Mouse (Mus musculus): ENCODE results near the gene Trnau1ap. TPM values are rescaled to one million over a fixed set of nuclear protein-coding genes. Genes with fewer than 3 reads are reported as not detected.
A peak's percentile ranks its signal among the peaks of the same experiment; 100 is the strongest.

The Trnau1ap gene
- polyA plus RNA-seq, 1 experiment from 2014 or later = 73.1 TPM

DNA sequence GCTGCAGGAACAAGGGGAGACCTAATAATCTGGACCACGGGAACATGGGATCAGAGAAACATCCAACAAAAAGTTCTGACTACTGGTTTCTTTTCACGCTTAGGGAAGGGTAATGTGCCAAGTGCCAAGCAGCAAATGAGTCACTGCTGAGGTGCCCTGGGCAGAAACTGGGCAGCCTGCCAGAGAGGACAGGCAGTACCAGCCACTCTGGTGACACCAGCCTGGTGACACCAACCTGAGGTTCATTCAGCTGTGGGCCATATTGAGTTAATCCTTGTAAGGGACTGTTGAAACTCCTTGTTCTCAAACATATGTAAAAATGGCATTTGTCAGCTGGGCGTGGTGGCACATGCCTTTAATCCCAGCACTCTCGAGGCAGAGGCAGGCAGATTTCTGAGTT is 25.2 kb upstream of the Trnau1ap start:
- 93% methylated on average over 4 of the region's 4 CpGs for WGBS
- Histone ChIP-seq H3K4me3 (replicated peaks; ENCODE audit: low read length) (no peak overlapping the region), H3K9me3 (ENCODE audit: control insufficient read depth, low read length) (no peaks in the 10 kb centered on the region), H3K27me3 (ENCODE audit: control insufficient read depth, insufficient read depth, low read length) (no peaks in the 10 kb centered on the region), H3K36me3 (replicated peaks; ENCODE audit: control insufficient read depth, insufficient read depth) (peaks cover 50% of the 10 kb centered on the region), H3K4me2 (replicated peaks) (no peak overlapping the region), H3K27ac (no peak overlapping the region), H3K4me1 (replicated peaks; ENCODE audit: control insufficient read depth, insufficient read depth, low read length) (peaks cover 11% of the 10 kb centered on the region), H3K9ac (no peak overlapping the region)
- ATAC-seq (ENCODE audit: low FRiP score) (no peak), DNase-seq (ENCODE audit: low spot score) (no peak)

DNA sequence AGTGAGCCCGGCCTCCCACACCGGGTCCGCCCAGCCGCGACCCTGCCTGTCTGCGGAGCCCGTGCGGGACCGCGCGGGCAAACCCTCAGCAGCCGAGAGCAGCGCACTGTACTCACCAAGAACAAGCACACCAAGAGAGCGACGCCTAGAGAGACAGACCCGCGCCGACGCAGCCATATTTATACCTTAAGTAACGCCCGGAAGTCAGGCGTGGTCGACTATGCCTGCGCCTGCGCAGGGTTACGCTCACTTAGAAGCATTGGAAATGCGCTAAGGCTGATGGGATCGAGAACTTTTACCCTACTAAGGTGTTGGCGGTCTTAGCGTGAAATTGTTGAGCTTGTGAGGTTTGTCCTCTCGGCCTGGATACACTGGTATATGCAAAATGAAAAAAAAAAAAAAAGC is 24.1 kb upstream of the Trnau1ap start, which contains the start of gene Rcc1:
Rcc1 (minus strand) TSS at position 125 of the 405 bp plus-strand sequence.
- peaks cover 40% of the 10 kb centered on the region for H3K36me3 ChIP-seq (replicated peaks; ENCODE audit: control insufficient read depth, insufficient read depth)
- ATAC-seq (ENCODE audit: low FRiP score) (peak; percentile 93), DNase-seq (ENCODE audit: low spot score) (peak; percentile 90)
- no peaks in the 10 kb centered on the region for H3K27me3 ChIP-seq (ENCODE audit: control insufficient read depth, insufficient read depth, low read length)
- H3K27ac ChIP-seq = peak within 1 kb of the TSS; percentile 87
- peak within 1 kb of the TSS; percentile 61 for H3K4me3 ChIP-seq (replicated peaks; ENCODE audit: low read length)
- H3K9me3 ChIP-seq (ENCODE audit: control insufficient read depth, low read length) = no peaks in the 10 kb centered on the region
- under 1% methylated on average over 31 of the region's 31 CpGs for WGBS
- H3K4me1 ChIP-seq (replicated peaks; ENCODE audit: control insufficient read depth, insufficient read depth, low read length) = peaks cover 11% of the 10 kb centered on the region
- H3K4me2 ChIP-seq (replicated peaks) = peak within 1 kb of the TSS; percentile 72
- H3K9ac ChIP-seq = peak within 1 kb of the TSS; percentile 76

DNA sequence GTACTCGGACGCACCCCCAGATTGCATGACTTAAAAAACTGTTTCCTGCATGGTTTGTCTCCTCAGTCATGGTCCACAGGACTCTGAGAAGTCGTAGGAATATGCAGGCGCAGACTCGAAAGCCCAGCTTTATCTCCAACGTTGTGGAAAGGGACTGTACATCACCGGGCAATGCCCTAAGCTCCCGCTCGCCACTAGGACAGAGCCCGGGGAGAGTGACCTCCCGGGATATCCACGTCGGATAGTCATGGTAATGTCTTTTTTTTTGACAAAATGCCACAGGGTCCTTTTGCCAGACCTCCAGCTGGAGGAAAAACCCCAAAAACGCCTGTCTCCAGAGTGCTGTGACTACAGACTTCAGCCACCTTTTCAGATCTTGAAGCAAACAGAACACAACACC is 23.4 kb upstream of the Trnau1ap start:
- Histone ChIP-seq H3K4me1 (replicated peaks; ENCODE audit: control insufficient read depth, insufficient read depth, low read length) (peaks cover 11% of the 10 kb centered on the region), H3K9ac (peak overlapping the region; percentile 76), H3K27me3 (ENCODE audit: control insufficient read depth, insufficient read depth, low read length) (no peaks in the 10 kb centered on the region), H3K4me2 (replicated peaks) (peak overlapping the region; percentile 72), H3K36me3 (replicated peaks; ENCODE audit: control insufficient read depth, insufficient read depth) (peaks cover 33% of the 10 kb centered on the region), H3K27ac (peak overlapping the region; percentile 87), H3K9me3 (ENCODE audit: control insufficient read depth, low read length) (no peaks in the 10 kb centered on the region), H3K4me3 (replicated peaks; ENCODE audit: low read length) (peak overlapping the region; percentile 61)
- WGBS = 0% methylated on average over 14 of the region's 14 CpGs
- no peak for ATAC-seq (ENCODE audit: low FRiP score)
- no peak for DNase-seq (ENCODE audit: low spot score)

GRCm38 (mm10) chr4:132351401-132351800 is 22.1 kb upstream of the Trnau1ap start:
- no peak for ATAC-seq (ENCODE audit: low FRiP score)
- H3K9me3 ChIP-seq (ENCODE audit: control insufficient read depth, low read length) = no peaks in the 10 kb centered on the region
- H3K4me3 ChIP-seq (replicated peaks; ENCODE audit: low read length) = no peak overlapping the region
- DNase-seq (ENCODE audit: low spot score) = no peak
- H3K4me2 ChIP-seq (replicated peaks) = peak overlapping the region; percentile 72; the same call in 1 of the 2 replicates
- no peak overlapping the region for H3K27ac ChIP-seq
- no peak overlapping the region for H3K9ac ChIP-seq
- H3K4me1 ChIP-seq (replicated peaks; ENCODE audit: control insufficient read depth, insufficient read depth, low read length) = peaks cover 11% of the 10 kb centered on the region
- peaks cover 20% of the 10 kb centered on the region for H3K36me3 ChIP-seq (replicated peaks; ENCODE audit: control insufficient read depth, insufficient read depth)
- H3K27me3 ChIP-seq (ENCODE audit: control insufficient read depth, insufficient read depth, low read length) = no peaks in the 10 kb centered on the region
- WGBS = 55% methylated on average over 1 of the region's 1 CpGs

- DNase-seq (ENCODE audit: low spot score) (no peak), ATAC-seq (ENCODE audit: low FRiP score) (no peak)
- Histone ChIP-seq H3K4me3 (replicated peaks; ENCODE audit: low read length) (no peak overlapping the region), H3K4me2 (replicated peaks) (no peak overlapping the region), H3K27ac (no peak overlapping the region), H3K4me1 (replicated peaks; ENCODE audit: control insufficient read depth, insufficient read depth, low read length) (peaks cover 11% of the 10 kb centered on the region), H3K27me3 (ENCODE audit: control insufficient read depth, insufficient read depth, low read length) (no peaks in the 10 kb centered on the region), H3K36me3 (replicated peaks; ENCODE audit: control insufficient read depth, insufficient read depth) (peaks cover 14% of the 10 kb centered on the region), H3K9me3 (ENCODE audit: control insufficient read depth, low read length) (no peaks in the 10 kb centered on the region), H3K9ac (no peak overlapping the region)
- 66% methylated on average over 3 of the region's 3 CpGs for WGBS
These were observed 21.5 kb upstream of the Trnau1ap start for GRCm38 (mm10) chr4:132350854-132351253.

GRCm38 (mm10) chr4:132350123-132350740 is 20.9 kb upstream of the Trnau1ap start:
- Histone ChIP-seq H3K27ac (no peak overlapping the region), H3K9me3 (ENCODE audit: control insufficient read depth, low read length) (no peaks in the 10 kb centered on the region), H3K4me2 (replicated peaks) (no peak overlapping the region), H3K27me3 (ENCODE audit: control insufficient read depth, insufficient read depth, low read length) (no peaks in the 10 kb centered on the region), H3K4me3 (replicated peaks; ENCODE audit: low read length) (no peak overlapping the region), H3K4me1 (replicated peaks; ENCODE audit: control insufficient read depth, insufficient read depth, low read length) (peaks cover 11% of the 10 kb centered on the region), H3K9ac (no peak overlapping the region), H3K36me3 (replicated peaks; ENCODE audit: control insufficient read depth, insufficient read depth) (peaks cover 14% of the 10 kb centered on the region)
- ATAC-seq (ENCODE audit: low FRiP score) (no peak), DNase-seq (ENCODE audit: low spot score) (no peak)
- WGBS = 27% methylated on average over 2 of the region's 2 CpGs

DNA sequence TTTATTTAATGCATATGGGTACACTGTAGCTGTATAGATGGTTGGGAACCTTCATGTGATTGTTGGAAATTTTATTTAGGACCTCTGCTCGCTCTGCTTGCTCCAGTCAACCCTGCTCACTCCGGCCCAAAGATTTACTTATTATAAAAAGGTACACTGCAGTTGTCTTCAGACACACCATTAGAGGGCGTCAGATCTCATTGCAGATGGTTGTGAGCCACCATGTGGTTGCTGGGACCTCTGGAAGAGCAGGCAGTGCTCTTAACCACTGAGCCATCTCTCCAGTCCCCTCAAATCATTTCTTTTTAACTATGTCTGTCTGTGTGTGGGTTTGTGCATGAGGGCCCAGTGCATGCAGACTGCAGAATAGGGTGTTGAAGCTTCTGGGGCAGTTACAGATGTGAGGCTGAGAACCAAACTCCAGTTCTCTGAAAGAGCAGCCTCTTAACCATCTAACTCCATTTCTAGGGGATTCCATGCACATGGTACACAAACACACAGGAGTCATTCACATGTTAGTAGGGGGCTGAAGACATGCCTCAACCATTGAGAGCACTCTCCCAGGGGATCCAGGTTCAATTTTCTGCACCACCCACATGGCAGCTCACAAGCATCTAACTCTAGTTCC is 20.3 kb upstream of the Trnau1ap start:
- no peak for ATAC-seq (ENCODE audit: low FRiP score)
- no peak overlapping the region for H3K4me3 ChIP-seq (replicated peaks; ENCODE audit: low read length)
- no peak overlapping the region for H3K27ac ChIP-seq
- WGBS = 68% methylated on average over 3 of the region's 3 CpGs
- H3K27me3 ChIP-seq (ENCODE audit: control insufficient read depth, insufficient read depth, low read length) = no peaks in the 10 kb centered on the region
- no peak for DNase-seq (ENCODE audit: low spot score)
- H3K9ac ChIP-seq = no peak overlapping the region
- peaks cover 15% of the 10 kb centered on the region for H3K4me1 ChIP-seq (replicated peaks; ENCODE audit: control insufficient read depth, insufficient read depth, low read length)
- peaks cover 14% of the 10 kb centered on the region for H3K36me3 ChIP-seq (replicated peaks; ENCODE audit: control insufficient read depth, insufficient read depth)
- H3K4me2 ChIP-seq (replicated peaks) = no peak overlapping the region
- H3K9me3 ChIP-seq (ENCODE audit: control insufficient read depth, low read length) = no peaks in the 10 kb centered on the region

DNA sequence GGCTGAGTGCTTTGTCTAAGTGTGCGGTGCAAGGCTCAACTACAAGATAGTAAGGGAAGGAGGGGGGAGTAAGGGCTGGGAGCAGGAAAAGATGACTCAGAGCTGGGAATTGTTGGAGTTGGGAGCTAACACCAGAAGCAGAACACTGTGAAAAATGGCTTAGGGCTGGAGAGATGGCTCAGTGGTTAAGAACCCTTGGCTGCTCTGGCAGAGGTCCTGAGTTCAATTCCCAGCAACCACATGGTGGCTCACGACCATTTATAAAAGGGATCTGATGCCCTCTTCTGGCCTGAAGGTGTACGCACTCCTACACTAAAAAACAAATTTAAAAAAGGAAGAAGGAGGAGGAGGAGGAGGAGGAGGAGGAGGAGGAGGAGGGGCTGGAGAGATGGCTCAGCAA is 17.3 kb upstream of the Trnau1ap start:
- H3K36me3 ChIP-seq (replicated peaks; ENCODE audit: control insufficient read depth, insufficient read depth) = peaks cover 14% of the 10 kb centered on the region
- H3K9me3 ChIP-seq (ENCODE audit: control insufficient read depth, low read length) = no peaks in the 10 kb centered on the region
- ATAC-seq (ENCODE audit: low FRiP score) (no peak), DNase-seq (ENCODE audit: low spot score) (no peak)
- no peak overlapping the region for H3K4me3 ChIP-seq (replicated peaks; ENCODE audit: low read length)
- H3K4me2 ChIP-seq (replicated peaks) = no peak overlapping the region
- peaks cover 14% of the 10 kb centered on the region for H3K4me1 ChIP-seq (replicated peaks; ENCODE audit: control insufficient read depth, insufficient read depth, low read length)
- 58% methylated on average over 3 of the region's 3 CpGs for WGBS
- H3K9ac ChIP-seq = no peak overlapping the region
- no peaks in the 10 kb centered on the region for H3K27me3 ChIP-seq (ENCODE audit: control insufficient read depth, insufficient read depth, low read length)
- no peak overlapping the region for H3K27ac ChIP-seq

DNA sequence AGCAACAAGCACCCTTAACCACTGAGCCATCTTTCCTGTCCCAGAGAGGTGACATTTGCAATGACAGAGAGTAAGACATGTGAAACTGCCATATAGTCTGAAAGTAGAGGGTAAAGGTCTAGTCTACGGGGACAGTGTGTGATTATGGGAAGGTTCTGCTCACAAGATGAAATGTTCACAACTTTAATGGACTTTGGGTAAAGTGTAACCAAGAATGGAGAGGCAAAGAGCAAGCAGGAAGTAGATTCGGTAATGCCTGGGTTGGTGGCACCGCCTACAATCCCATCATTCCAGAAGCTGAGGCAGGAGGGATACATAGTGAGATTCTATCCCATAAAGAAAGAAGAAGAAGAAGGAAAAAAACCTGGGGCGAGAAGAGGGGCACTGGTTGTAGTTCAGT is 16.9 kb upstream of the Trnau1ap start:
- Histone ChIP-seq H3K27me3 (ENCODE audit: control insufficient read depth, insufficient read depth, low read length) (no peaks in the 10 kb centered on the region), H3K9ac (no peak overlapping the region)

More for the DNA sequence above, 16.9 kb upstream of the Trnau1ap start:
- no peak overlapping the region; the same call in 1 of the 2 replicates for H3K4me2 ChIP-seq (replicated peaks)
- H3K4me3 ChIP-seq (replicated peaks; ENCODE audit: low read length) = no peak overlapping the region
- 87% methylated on average over 4 of the region's 4 CpGs for WGBS
- no peak overlapping the region for H3K27ac ChIP-seq
- H3K4me1 ChIP-seq (replicated peaks; ENCODE audit: control insufficient read depth, insufficient read depth, low read length) = peaks cover 14% of the 10 kb centered on the region
- no peak for DNase-seq (ENCODE audit: low spot score)
- H3K36me3 ChIP-seq (replicated peaks; ENCODE audit: control insufficient read depth, insufficient read depth) = peaks cover 12% of the 10 kb centered on the region
- ATAC-seq (ENCODE audit: low FRiP score) = no peak
- H3K9me3 ChIP-seq (ENCODE audit: control insufficient read depth, low read length) = no peaks in the 10 kb centered on the region

Data from hindbrain, embryonic 14.5 days (tissue).